Mouse (Mus musculus) gastrocnemius, postnatal 10 days (tissue): ENCODE results near the gene Cacng4. TPM values are rescaled to one million over a fixed set of nuclear protein-coding genes. Genes with fewer than 3 reads are reported as not detected.

Experiments used
- DNase-seq: peaks from one replicate; pipeline ENCODE4 v3.0.0; 2021; ENCODE audit warnings: mixed read lengths
- total RNA-seq, 2 experiments: library from RNA; stranded (reverse); gene quantifications; 2 replicates each; pipeline ENCODE4 v1.2.3; 2021

The Cacng4 gene
- total RNA-seq, 2 experiments from 2014 or later: 0.75 to 0.95 TPM

DNA sequence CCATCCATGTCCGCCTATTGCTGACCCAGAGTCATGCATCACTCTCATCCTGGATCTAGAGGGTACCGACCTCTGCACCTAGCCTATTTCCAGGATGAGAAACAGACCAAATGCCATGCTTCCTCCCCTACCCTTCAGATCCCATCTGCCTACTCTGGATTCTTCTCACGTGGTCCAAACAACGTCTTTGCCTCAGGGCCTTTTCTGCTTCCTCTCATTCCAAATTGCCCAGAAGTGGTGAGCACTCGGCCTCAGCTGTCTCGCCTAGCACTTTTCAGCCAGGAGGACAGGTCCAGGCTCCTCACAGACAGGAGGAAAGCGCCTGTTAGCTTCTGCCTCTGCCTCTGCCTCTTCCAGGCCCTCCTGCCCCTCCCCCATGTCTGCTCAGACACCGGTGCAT, 21.0 kb downstream of the Cacng4 start:
- DNase-seq: no peak

- no peak for DNase-seq
Observed at GRCm38 (mm10) chr11:107772002-107772401, 22.4 kb downstream of the Cacng4 start.

DNA sequence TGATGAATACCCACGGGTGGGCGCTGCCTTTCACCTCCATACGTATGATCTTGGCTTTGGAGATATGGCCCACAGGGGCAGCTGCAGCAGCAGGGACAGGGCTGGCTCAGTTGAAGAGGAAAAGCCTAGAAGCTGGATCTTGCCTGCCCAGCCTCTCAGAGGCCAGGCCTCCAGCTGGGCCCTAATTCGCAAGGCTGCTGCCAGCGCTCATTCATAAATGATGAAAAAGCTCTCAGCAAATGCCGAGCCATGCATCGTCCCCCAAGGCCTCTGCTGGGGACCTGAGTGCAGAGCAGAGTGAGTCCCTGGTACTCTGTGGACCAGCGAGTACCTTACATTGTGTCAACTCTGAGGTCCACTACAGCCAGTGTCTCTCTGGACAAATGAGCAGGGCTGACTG, 26.0 kb downstream of the Cacng4 start:
- no peak for DNase-seq

DNA sequence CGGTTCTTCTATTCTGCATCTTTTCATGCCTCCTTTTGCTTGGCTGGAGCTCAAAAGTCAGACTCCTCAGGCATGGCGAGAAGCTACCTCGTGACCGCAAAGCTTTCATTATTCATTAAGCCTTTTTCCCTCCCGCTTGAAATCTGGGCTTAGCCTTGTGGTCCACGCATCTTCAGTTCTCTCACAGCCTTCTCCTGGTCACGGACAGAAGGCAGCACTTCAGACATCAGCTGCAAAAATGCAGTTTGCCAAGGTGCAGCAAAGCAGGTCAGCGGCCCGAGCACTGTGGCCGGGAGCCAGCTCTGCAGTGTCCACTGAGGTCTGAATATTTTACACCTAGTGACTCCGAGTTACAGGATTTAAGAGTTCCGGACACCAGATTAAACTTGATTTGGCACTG, 27.4 kb downstream of the Cacng4 start:
- no peak for DNase-seq

- DNase-seq: no peak
Observed at GRCm38 (mm10) chr11:107762688-107763460, 31.5 kb downstream of the Cacng4 start.

DNA sequence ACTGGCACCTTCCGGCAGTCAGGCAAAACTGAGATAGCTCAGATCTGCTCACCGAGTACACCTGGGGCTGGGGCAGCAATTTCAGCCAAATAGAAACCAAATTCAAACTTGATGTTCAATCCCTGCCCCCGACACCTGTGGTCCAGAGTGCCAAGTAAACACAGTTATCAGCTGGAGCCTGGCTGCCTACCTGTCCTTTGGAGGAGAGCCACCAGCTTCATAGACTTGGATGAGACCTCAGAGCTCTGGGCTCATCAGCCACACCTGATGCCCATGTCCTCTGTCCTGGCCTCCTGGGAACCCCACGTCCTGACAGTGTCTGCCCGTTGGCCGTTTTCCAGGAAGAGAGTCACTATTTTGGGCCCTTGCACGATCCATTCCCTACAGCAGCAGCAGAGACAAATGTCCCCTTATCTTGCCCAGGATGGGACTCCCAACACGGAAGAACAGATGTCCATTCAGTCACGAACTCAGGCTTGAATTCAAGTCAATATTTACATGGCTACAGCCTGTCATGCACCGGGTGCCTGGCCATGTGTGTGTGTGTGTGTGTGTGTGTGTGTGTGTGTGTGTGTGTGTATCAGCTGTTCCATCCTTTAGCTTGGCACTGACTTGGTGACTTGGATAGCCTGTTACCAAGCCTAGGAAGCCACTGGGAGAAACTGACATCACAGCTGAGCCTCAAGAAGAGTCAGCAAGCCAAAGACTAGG, 32.4 kb downstream of the Cacng4 start:
- no peak for DNase-seq

DNA sequence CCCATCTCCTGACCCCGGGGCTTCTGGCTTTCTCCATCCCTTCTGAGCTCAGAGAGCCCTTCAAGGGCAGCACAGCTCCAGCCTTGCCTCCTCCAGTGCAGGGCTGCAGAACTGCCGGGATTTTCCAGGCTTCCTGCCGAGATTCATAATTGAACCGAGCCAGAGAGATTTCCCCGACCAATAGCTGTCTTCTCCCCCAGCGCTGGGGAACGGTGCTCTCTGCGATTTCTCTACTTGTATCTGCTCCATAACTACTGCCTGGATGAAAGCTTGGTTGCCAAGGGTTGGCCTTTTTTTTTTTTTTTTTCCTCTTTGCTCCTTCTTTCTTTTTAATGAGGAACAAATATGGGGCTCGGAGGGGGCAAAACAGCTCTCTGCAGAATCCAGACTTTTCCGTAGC, 34.4 kb downstream of the Cacng4 start:
- DNase-seq: no peak

- DNase-seq: no peak
Observed at GRCm38 (mm10) chr11:107759516-107759915, 34.8 kb downstream of the Cacng4 start.

GRCm38 (mm10) chr11:107749114-107749513, 45.2 kb downstream of the Cacng4 start:
- DNase-seq: no peak

DNA sequence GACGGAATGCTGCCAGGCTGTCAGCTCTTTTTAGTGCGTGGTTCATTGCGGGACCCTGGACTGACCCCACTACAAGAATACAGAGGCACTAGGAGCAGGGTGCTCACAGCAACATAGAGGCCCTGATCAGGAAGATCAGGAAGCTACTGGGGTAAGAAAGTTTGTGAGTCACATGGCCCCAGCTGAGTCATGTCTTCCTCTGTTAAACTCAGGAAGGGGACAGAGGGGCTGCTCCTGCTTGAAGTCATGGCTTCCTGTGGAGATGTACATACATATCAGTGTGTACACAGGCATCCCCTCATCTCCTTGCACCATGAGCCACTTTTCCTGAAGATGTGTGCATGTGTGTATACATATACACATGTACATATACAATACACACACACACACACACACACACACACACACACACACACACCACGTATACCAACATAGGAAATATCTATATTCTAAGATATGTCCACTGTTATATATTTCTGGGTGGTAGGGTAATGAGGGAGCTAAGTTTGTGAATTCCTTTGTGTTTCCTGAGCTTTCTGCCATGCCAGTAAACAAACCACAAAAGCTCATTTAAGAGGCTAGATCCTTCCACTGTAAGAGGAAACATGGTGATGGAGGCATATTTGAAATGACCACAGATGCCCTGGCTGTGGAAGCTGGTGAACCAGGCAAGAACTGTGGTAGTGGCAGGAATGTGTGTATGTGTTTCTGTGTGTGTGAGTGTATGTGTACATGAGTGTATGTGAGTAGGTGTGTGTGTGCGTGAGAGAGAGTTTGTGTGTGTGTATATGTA, 45.9 kb downstream of the Cacng4 start:
- no peak for DNase-seq

DNA sequence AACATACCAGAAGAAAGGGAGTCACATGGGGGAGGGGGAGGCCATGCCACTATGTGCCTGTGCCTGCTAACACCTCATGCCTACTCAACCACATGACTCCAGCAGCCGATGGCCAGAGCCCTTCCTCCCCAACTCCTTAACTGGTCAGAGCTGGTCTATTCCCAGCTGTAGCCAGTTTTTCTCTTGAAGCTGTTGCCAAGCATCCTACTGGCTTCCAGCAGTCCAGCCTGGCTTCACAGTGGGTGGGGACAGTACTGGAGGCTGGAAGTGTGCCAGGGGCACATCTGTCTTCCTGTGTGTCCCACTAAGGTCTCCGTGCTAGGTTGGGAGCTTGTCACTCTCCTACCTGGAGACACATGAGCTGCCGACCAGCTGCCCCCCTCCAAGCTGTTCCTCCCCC, 51.3 kb downstream of the Cacng4 start:
- DNase-seq: no peak

GRCm38 (mm10) chr11:107738418-107739099, 55.8 kb downstream of the Cacng4 start:
- DNase-seq: no peak

GRCm38 (mm10) chr11:107737886-107738285, 56.5 kb downstream of the Cacng4 start:
- no peak for DNase-seq

- peak; percentile 23 for DNase-seq
Observed at GRCm38 (mm10) chr11:107734133-107734532, 60.2 kb downstream of the Cacng4 start.

- no peak for DNase-seq
Observed at GRCm38 (mm10) chr11:107731498-107731897, 62.9 kb downstream of the Cacng4 start.

- DNase-seq: peak; percentile 33
Observed at GRCm38 (mm10) chr11:107730940-107731339, 63.4 kb downstream of the Cacng4 start.

DNA sequence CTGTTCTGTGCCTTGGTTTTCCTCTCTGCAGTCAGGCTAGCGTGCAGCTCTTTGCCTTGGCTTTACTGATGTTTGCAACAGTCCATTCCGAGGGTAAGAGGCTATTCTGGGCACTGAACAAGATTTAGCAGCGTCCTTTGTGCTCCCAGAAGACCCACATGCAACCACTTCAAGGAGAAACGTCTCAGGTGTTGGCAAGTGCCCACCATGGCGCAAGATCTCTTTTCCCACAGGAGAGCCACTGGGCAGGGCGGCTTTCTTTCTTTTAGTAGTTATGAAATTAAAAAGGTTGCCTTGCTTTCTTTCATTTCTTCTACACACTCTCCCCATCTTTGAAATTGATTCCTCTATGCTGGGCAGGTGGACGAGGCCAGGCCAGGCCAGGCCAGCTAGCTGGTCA, 65.2 kb downstream of the Cacng4 start:
- DNase-seq: no peak

DNA sequence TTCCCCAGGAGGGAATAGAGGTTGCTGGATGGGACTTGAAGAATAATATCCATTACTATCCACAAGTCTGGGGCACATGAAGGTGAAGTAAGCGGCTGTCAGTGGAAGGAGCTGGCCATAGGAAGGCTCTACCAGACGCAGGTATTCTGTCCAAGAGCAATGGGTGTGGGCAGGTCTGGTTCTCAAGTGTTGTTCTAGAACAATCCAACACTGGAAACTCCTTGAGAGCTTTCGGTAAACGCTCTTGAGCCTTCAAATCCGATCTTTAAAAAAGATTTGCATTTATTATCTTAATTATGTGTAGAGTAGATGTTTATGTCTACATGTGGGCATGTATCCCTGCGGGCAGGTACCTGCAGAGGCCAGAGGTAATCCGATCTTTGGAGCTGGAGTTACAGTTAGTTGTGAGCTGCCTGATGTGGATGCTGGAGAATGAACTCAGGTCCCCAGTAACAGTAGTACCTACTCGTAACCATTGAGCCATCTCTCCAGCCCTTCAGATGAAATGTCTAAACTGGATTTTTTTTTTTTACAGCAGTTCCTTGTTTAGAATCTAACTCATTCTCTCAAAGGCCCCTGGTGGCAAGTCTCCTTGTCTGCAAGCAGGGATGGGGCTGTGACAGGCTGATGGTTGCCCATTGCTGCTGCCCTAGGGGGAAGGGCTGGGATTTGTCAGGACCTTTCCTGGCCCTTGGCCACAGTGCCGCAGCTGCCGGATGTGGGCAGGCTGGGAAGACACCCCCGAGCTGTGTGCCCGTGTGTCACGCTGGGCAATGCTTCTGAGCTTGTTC, 66.1 kb downstream of the Cacng4 start:
- peak; percentile 51 for DNase-seq

DNA sequence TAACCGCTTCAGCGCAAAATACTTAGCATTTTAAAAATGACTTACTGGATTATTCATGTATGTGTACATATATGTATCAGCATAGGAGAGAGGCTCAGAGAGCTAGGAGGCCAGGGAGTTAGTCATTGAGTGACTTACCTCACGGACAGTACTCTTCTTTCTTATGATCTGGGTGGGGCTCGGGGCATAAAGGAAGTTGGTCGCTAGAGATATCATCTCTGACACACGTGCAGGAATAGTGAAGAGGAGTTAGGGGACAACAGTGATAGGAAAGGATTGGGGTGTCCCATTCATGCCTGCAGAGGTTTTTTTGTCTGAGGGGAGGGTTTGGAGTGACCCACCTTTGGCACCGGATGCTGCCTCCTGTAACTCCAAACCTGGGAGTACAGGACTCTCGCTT, 69.8 kb downstream of the Cacng4 start:
- no peak for DNase-seq

DNA sequence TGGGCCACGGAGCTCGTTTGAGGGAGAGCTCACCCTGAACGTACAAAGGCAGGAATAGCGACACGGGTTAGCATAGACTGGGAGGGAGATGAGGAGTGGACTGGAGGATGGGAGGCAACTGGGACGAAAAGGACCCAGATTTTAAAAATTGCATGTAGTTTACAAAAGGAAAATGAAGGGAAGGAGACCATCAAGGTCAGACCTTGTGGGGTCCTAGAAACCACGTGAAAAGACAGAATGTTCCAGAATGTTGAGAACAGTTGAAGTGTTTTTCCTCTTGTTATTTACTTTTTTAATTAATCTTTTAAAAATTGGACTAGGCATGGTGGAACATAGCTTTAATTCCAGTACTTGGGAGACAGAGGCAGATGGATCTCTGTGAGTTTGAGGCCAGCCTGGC, 73.3 kb downstream of the Cacng4 start:
- no peak for DNase-seq

- DNase-seq: no peak
Observed at GRCm38 (mm10) chr11:107720264-107721021, 73.9 kb downstream of the Cacng4 start.
